Comparison of ENCODE assay signal across 24 mouse cellular contexts in genomic region chr5:139453031-139453430, GRCm38 (mm10). TPM values are rescaled to one million over a fixed set of nuclear protein-coding genes. Genes with fewer than 3 reads are reported as not detected.
DNase-seq lines count a peak whose midpoint lies in the region; ATAC-seq and TF ChIP-seq lines count a peak whose summit lies in the region.
"Had no signal": no experiment of that assay in that cellular context is flagged by ENCODE, and none has a peak within 500 bp of the region (broad histone marks: within the 10 kb centered on the region; RNA-seq: fewer than 3 reads in every experiment).

No protein-coding gene starts in this region.

- H3K27ac ChIP-seq in layer of hippocampus, adult 2 months: peak overlapping the region; percentile 71
- H3K27ac ChIP-seq in stomach, embryonic 15.5 days: peak overlapping the region; percentile 58
- H3K27ac ChIP-seq: forebrain, embryonic 10.5 days; heart, embryonic 15.5 days; kidney, postnatal 0 days; limb, embryonic 15.5 days; liver, embryonic 14.5 days; macrophage had no signal

- H3K9me3 ChIP-seq in stomach, embryonic 15.5 days: no peaks in the 10 kb centered on the region
- H3K9me3 ChIP-seq: forebrain, embryonic 10.5 days; heart, embryonic 15.5 days; limb, embryonic 15.5 days had no signal

- H3K27me3 ChIP-seq in stomach, embryonic 15.5 days (replicated peaks): no peaks in the 10 kb centered on the region
- H3K27me3 ChIP-seq: heart, embryonic 15.5 days; limb, embryonic 15.5 days had no signal

- H3K9ac ChIP-seq in stomach, embryonic 15.5 days: no peak overlapping the region
- H3K9ac ChIP-seq: heart, embryonic 15.5 days; limb, embryonic 15.5 days; liver, embryonic 14.5 days had no signal

- H3K4me1 ChIP-seq in stomach, embryonic 15.5 days: peaks cover 8% of the 10 kb centered on the region
- H3K4me1 ChIP-seq: limb, embryonic 15.5 days had no signal

- no peak overlapping the region for H3K4me3 ChIP-seq in layer of hippocampus, adult 2 months
- no peak overlapping the region for H3K4me3 ChIP-seq in stomach, embryonic 15.5 days (replicated peaks)
- H3K4me3 ChIP-seq: forebrain, embryonic 10.5 days; heart, embryonic 15.5 days; limb, embryonic 15.5 days had no signal

- H3K4me2 ChIP-seq in stomach, embryonic 15.5 days: no peak overlapping the region
- H3K4me2 ChIP-seq: heart, embryonic 15.5 days; limb, embryonic 15.5 days had no signal

- ATAC-seq in stomach, embryonic 15.5 days (ENCODE audit: insufficient read depth, low FRiP score, low read depth): no peak
- ATAC-seq: CD4-positive, CD25-positive, alpha-beta regulatory T cell, adult 4 months; forebrain, embryonic 16.5 days had no signal

- H3K36me3 ChIP-seq in stomach, embryonic 15.5 days: no peaks in the 10 kb centered on the region
- H3K36me3 ChIP-seq: heart, embryonic 15.5 days had no signal

- WGBS in stomach, embryonic 15.5 days: 84% methylated on average over 10 of the region's 10 CpGs

- TF ChIP-seq CTCF in layer of hippocampus, adult 2 months (conservative IDR thresholded peaks at IDR 0.05): no peak

- intact Hi-C loops in heart, postnatal 25 days (cut with DNase I): no loop called here

- DNase-seq in heart, adult 11 months: peak; percentile 95
- DNase-seq in heart, postnatal 25 days (ENCODE audit: low spot score): no peak
- no peak for DNase-seq in layer of hippocampus, adult 2 months (ENCODE audit: low spot score in 2 of 2)
- DNase-seq in layer of hippocampus, adult 9-10 months (ENCODE audit: low spot score): no peak
- DNase-seq in adipocyte (ENCODE audit: low spot score): peak; percentile 36
- no peak for DNase-seq in urinary bladder, postnatal 4 days (ENCODE audit: low spot score in 2 of 2)
- DNase-seq: cerebellum, adult 11-12 months; gastrocnemius, postnatal 25 days; kidney, adult 11 months; layer of hippocampus, postnatal 36 days; retina, postnatal 1 day; right cerebral cortex, postnatal 25 days; spleen, adult 18-20 months; thymus, postnatal 36 days had no signal

RNA-seq across cellular contexts. Expression of gene 3110082I17Rik, which starts 7.3 kb away (rescaled TPM):
- 1 to 10 TPM; 5.0 to 5.3 TPM for total RNA-seq in heart, postnatal 25 days (2021)
- 10 to 100 TPM; 17.1 to 18.1 TPM for total RNA-seq in layer of hippocampus, adult 2 months (2021)
- 37.2 and 38.7 TPM in 2 replicates for polyA plus RNA-seq in stomach, embryonic 15.5 days (2015; fragmentation: Nextera tagmentation; extraction: Ambion mirVana)

RNA-seq across cellular contexts. Expression of gene Gper1, which starts 30.1 kb away (rescaled TPM):
- 1 to 10 TPM; 1.3 to 2.1 TPM for total RNA-seq in heart, postnatal 25 days (2021)
- 1 to 10 TPM; 2.1 to 2.4 TPM for total RNA-seq in layer of hippocampus, adult 2 months (2021)
- polyA plus RNA-seq in stomach, embryonic 15.5 days (2015; fragmentation: Nextera tagmentation; extraction: Ambion mirVana): 2.0 and 2.7 TPM in 2 replicates
- total RNA-seq: hematopoietic stem cell, adult 5-6 weeks had no signal
- polyA plus RNA-seq: CD4-positive, CD25-positive, alpha-beta regulatory T cell, adult 4 months; macrophage had no signal

RNA-seq across cellular contexts. Expression of gene Zfand2a, which starts 31.3 kb away (rescaled TPM):
- 10 to 100 TPM; 15.1 to 16.5 TPM for total RNA-seq in heart, postnatal 25 days (2021)
- 10 to 100 TPM; 56.5 to 63.1 TPM for total RNA-seq in layer of hippocampus, adult 2 months (2021)
- 7.0 and 8.5 TPM in 2 replicates for polyA plus RNA-seq in stomach, embryonic 15.5 days (2015; fragmentation: Nextera tagmentation; extraction: Ambion mirVana)

RNA-seq across cellular contexts. Expression of gene C130050O18Rik, which starts 48.0 kb away (rescaled TPM):
- under 1 TPM; 0.70 to 0.78 TPM for total RNA-seq in heart, postnatal 25 days (2021)
- total RNA-seq in layer of hippocampus, adult 2 months (2021): under 1 TPM in 1 of 2 experiments, not detected in 1; 0.18 TPM
- polyA plus RNA-seq in stomach, embryonic 15.5 days (2015; fragmentation: Nextera tagmentation; extraction: Ambion mirVana): 0.72 and 1.1 TPM in 2 replicates
- polyA plus RNA-seq: CD4-positive, CD25-positive, alpha-beta regulatory T cell, adult 4 months had no signal

Comparison
In these comparisons a context has a peak if more than half of its experiments do, and no peak if none do; other contexts are left out.
1. DNase-seq: peak in heart, adult 11 months (single experiment) and adipocyte (single experiment); none in heart, postnatal 25 days (single experiment), layer of hippocampus, adult 2 months (0 of 2), layer of hippocampus, adult 9-10 months (single experiment) and urinary bladder, postnatal 4 days (0 of 2).